Mouse (Mus musculus) spleen, adult 2 months (tissue): Measurements from ENCODE around the gene Chac1.

Experiments used
- CTCF ChIP-seq: fragments of 200-500 bp; IDR thresholded peaks from 2 replicates; pipeline ENCODE4 v1.5.1; 2011; ENCODE audit warnings: mild to moderate bottlenecking, inconsistent platforms; ENCODE audit not compliant: insufficient read depth, insufficient read length, insufficient replicate concordance; ENCODE audit errors: extremely low read depth
- POLR2A ChIP-seq: fragments of 200-500 bp; IDR thresholded peaks from 2 replicates; pipeline ENCODE4 v1.6.1; 2011; ENCODE audit warnings: low read depth, low read length, inconsistent platforms

DNA sequence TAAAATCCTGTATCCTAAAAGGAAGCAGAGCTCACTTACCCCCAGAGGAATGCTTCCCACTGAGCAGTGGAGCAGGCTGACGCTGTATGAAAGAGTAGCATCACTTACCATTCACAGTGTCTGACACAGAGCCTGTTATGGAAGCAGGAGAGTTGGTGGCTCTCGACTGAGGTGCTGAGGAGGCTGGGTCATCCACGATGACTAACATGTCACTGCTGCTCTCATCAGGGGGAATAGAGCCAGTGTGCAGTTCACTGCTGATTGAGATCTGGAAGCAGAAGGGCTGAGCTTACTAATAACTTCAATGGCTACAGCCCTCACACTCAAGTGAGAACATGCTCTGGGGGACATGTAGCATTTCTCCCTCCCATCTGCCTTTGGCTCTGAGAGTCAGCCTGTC lies 28.4 kb downstream of the Chac1 start:
- TF ChIP-seq CTCF (no peak), POLR2A (no peak)
